Mouse (Mus musculus) lung, embryonic 16.5 days (tissue): ENCODE data around the gene Creb5. TPM values are rescaled to one million over a fixed set of nuclear protein-coding genes. Genes with fewer than 3 reads are reported as not detected.

Experiments
- ATAC-seq: fragments of 200-750 bp; cut with Nextera tagmentation; 2 replicates; pipeline ENCODE4 v1.8.0; 2017; ENCODE audit warnings: low read depth, mild to moderate bottlenecking, moderate library complexity
- H3K27ac ChIP-seq: fragments of 300-500 bp; sonication (generic); 2 replicates; pipeline ENCODE4 v1.5.1; 2014; ENCODE audit warnings: mild to moderate bottlenecking, control low read depth, low read length
- H3K27me3 ChIP-seq: fragments of 300-500 bp; sonication (generic); 2 replicates; pipeline ENCODE4 v1.6.1; 2014; ENCODE audit warnings: low read depth, low read length, mixed read lengths; ENCODE audit not compliant: control insufficient read depth, insufficient read depth
- H3K36me3 ChIP-seq: fragments of 300-500 bp; sonication (generic); 2 replicates; pipeline ENCODE4 v1.6.1; 2014; ENCODE audit warnings: low read length; ENCODE audit not compliant: control insufficient read depth, insufficient read depth
- H3K4me1 ChIP-seq: fragments of 300-500 bp; sonication (generic); replicated peaks from 2 replicates; pipeline ENCODE4 v1.6.1; 2014; ENCODE audit warnings: low read length, mixed read lengths; ENCODE audit not compliant: control insufficient read depth, insufficient read depth
- H3K4me2 ChIP-seq: fragments of 300-500 bp; sonication (generic); 2 replicates; pipeline ENCODE4 v1.6.1; 2014; ENCODE audit warnings: low read depth, low read length, control low read depth
- H3K4me3 ChIP-seq: fragments of 300-500 bp; sonication (generic); 2 replicates; pipeline ENCODE4 v1.5.1; 2014; ENCODE audit warnings: mild to moderate bottlenecking, low read length, control low read depth
- H3K9ac ChIP-seq: fragments of 300-500 bp; sonication (generic); 2 replicates; pipeline ENCODE4 v1.6.1; 2014; ENCODE audit warnings: low read length, control low read depth
- H3K9me3 ChIP-seq: fragments of 300-500 bp; sonication (generic); 2 replicates; pipeline ENCODE4 v1.6.1; 2016; ENCODE audit warnings: low read length; ENCODE audit not compliant: control insufficient read depth
- WGBS: fragments of 180-500 bp; shearing (Covaris S2); extraction: QIAGEN DNeasy Blood & Tissue Kit; methylation state at CpG from one replicate; pipeline ENCODE4 v1.1.7; 2014; 5-methylcytosine and 5-hydroxymethylcytosine counted together
- polyA plus RNA-seq: library from polyadenylated mRNA; unstranded; fragments of >200 nt; fragmentation: Nextera tagmentation; extraction: Ambion mirVana; gene quantifications from 2 replicates; pipeline ENCODE4 v1.2.1, GENCODE M21; 2015

The Creb5 gene
- polyA plus RNA-seq, 1 experiment from 2014 or later: 5.8 TPM

DNA sequence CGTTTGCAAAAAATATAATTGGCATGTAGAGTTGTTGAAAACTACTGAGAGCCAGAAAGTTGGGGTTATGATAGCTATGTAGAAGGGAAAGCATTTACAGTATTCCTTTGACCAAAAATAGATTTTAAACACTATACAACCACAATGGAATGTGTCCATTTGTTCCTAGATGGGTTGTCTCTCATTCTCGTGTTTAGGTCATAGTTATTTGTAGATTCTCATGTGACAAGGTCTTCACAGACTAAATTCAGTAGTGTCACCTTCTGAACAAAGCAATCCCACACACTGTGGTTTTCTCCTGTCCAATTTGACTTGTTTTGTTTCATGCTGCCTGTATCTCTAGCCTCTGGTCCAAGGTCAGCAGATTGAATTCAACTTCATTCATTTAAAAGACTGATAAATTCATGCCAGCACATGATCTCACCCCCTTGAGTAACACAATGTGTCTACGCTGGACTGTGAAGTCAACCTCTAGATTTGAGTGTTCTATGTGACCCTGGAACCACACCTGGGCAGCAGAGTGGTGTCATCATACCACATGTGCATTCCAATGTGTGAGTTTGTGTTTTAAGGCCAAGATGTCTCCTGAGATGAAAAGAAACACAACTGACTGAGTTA, 220.0 kb downstream of the Creb5 start:
- Histone ChIP-seq H3K9ac (no peak overlapping the region), H3K27ac (no peak overlapping the region), H3K4me1 (no peaks in the 10 kb centered on the region), H3K36me3 (no peaks in the 10 kb centered on the region), H3K4me2 (no peak overlapping the region), H3K4me3 (no peak overlapping the region), H3K9me3 (no peaks in the 10 kb centered on the region), H3K27me3 (no peaks in the 10 kb centered on the region)
- 66% methylated on average over 3 of the region's 3 CpGs for WGBS
- no peak for ATAC-seq

DNA sequence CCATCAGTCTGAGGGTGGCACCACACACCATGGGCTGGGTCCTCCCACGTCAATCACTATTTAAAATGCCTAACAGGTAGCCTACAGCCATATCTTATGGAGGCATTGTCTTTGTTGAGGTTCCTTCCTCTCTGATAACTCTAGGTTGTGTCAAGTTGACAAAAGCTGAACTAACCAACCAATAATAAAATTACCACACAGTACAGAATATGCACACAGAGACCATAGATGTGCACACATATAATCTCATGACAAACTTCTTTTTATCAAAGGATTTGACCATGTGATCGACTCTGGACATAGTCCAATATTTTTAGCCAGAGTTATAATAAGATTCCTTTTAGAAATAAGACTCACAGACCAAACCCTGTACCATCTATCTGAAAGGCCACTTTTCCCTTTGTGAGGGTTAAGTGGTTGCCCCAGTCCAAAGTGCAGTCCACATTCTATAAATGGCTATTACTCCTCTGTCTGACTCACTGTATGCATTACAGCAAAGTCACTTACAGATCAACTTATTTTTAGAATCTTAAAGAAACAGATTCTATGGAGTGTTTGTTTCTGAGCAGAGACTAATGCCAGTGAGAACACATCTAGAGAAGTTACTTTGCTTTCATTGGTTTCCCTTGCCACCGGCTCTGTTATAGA, 221.9 kb downstream of the Creb5 start:
- no peak overlapping the region for H3K27ac ChIP-seq
- no peak overlapping the region for H3K4me3 ChIP-seq
- no peak for ATAC-seq
- H3K36me3 ChIP-seq: no peaks in the 10 kb centered on the region
- no peak overlapping the region for H3K9ac ChIP-seq
- no peak overlapping the region for H3K4me2 ChIP-seq
- H3K9me3 ChIP-seq: no peaks in the 10 kb centered on the region
- H3K4me1 ChIP-seq: no peaks in the 10 kb centered on the region
- H3K27me3 ChIP-seq: no peaks in the 10 kb centered on the region
- WGBS: 79% methylated on average over 3 of the region's 3 CpGs

DNA sequence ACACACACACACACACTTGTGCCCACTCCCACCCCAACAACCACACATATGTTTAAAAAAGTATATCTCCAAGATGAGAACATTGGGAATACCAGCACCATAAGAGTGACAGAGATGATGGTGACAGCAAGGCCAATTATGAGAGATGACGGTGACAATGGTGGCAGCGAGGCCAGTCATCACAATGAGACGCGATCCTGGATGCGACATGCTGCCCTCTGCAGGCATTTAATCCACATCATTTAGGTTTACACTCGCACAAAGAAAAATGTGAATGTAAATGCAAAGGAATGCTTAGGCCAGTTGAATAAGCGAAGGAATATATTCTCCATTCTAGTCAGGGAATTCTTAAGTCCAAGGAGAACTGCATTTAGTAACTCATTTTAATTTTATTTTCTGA, 222.9 kb downstream of the Creb5 start:
- Histone ChIP-seq H3K4me1 (no peaks in the 10 kb centered on the region), H3K4me3 (no peak overlapping the region), H3K27ac (no peak overlapping the region), H3K27me3 (no peaks in the 10 kb centered on the region), H3K9ac (no peak overlapping the region), H3K4me2 (no peak overlapping the region), H3K36me3 (no peaks in the 10 kb centered on the region), H3K9me3 (no peaks in the 10 kb centered on the region)
- ATAC-seq: no peak
- WGBS: 61% methylated on average over 7 of the region's 7 CpGs

DNA sequence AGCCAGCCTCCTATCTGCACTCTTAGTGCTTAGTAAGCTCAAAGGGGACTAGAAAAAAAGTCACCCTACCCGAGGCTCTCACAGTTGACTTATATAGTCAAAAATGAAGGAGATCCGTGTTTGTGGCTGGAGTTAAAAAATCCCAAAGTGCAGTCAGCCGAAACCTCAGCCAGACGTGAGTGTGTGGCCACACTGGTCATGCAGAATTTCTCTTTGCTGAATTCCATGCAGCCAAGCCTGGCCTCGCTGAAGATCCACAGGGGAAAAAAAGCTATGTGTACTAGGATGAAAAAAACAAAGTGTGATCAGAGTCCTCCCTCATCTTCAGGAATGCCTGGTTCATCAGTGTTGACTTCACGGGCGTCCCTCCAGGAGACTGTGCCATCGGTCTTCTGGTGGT, 225.2 kb downstream of the Creb5 start:
- no peaks in the 10 kb centered on the region for H3K27me3 ChIP-seq
- no peaks in the 10 kb centered on the region for H3K4me1 ChIP-seq
- no peaks in the 10 kb centered on the region for H3K9me3 ChIP-seq
- no peak for ATAC-seq
- WGBS: 76% methylated on average over 8 of the region's 8 CpGs
- H3K27ac ChIP-seq: no peak overlapping the region
- H3K36me3 ChIP-seq: no peaks in the 10 kb centered on the region
- H3K9ac ChIP-seq: no peak overlapping the region
- no peak overlapping the region for H3K4me2 ChIP-seq
- H3K4me3 ChIP-seq: no peak overlapping the region

DNA sequence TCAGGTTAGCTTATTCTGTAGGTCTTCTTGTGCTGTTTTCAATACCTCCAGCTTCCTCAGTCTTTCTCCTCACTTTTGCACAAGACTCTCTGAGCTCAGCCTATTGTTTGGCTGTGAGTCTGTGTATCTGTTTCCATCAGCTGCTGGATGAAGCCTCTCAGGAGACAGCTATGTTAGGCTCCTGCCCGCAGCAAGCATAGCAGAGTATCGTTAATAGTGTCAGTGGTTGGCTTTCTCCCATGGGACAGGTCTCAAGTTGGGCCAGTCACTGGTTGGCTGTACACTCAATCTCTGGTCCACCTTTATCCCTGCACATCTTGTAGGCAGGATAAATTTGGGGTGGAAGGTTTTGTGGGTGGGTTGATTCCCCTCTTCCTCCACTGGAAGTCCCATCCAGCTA, 226.3 kb downstream of the Creb5 start:
- Histone ChIP-seq H3K9me3 (no peaks in the 10 kb centered on the region), H3K27me3 (no peaks in the 10 kb centered on the region), H3K36me3 (no peaks in the 10 kb centered on the region), H3K4me3 (no peak overlapping the region), H3K27ac (no peak overlapping the region), H3K9ac (no peak overlapping the region), H3K4me1 (no peaks in the 10 kb centered on the region), H3K4me2 (no peak overlapping the region)
- WGBS: 96% methylated on average over 2 of the region's 2 CpGs
- no peak for ATAC-seq

DNA sequence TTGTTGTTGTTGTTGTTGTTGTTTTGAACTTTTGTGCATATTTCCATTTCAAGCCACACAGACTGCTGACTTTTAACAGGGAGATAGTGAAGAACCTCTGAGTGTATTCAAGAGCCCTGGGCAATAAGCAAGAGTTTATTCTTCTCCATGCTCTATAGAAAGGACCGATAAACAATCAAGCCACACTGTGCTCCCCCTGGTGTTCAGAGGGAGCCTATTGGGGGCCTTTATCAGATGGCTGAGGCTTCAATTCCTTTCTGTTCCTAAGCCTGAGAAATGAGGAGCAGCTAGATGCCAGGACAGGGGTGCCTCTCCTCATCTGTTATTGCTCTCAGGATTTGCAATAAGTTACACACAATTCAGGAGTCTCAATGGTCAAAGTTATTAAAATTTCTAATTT, 227.8 kb downstream of the Creb5 start:
- Histone ChIP-seq H3K9ac (no peak overlapping the region), H3K4me1 (no peaks in the 10 kb centered on the region), H3K4me3 (no peak overlapping the region), H3K27ac (no peak overlapping the region), H3K4me2 (no peak overlapping the region), H3K36me3 (no peaks in the 10 kb centered on the region), H3K9me3 (no peaks in the 10 kb centered on the region), H3K27me3 (no peaks in the 10 kb centered on the region)
- no peak for ATAC-seq
- WGBS: 24% methylated on average over 1 of the region's 1 CpGs

DNA sequence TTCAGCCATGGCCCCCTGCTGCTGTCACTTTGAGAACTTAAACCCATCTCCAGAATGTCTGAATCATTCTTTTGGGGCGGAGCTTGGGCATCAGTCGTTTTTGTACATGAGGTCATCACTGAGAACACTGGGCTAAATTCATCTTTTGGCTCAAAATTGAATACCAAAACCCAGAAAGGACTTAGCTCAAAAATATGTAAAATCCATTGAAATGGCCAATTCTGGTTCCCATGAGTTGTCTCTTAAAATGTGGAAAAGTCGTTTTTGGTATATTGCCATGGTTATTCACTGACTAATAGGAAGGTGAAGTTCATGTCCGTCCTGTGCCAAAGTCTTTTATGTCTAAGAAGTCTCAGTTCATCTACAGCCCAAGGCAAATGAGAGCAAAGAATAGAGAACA, 228.5 kb downstream of the Creb5 start:
- H3K9me3 ChIP-seq: no peaks in the 10 kb centered on the region
- WGBS: 78% methylated on average over 4 of the region's 4 CpGs
- no peak overlapping the region for H3K4me2 ChIP-seq
- ATAC-seq: no peak
- no peaks in the 10 kb centered on the region for H3K36me3 ChIP-seq
- H3K4me1 ChIP-seq: no peaks in the 10 kb centered on the region
- no peaks in the 10 kb centered on the region for H3K27me3 ChIP-seq
- no peak overlapping the region for H3K27ac ChIP-seq
- H3K4me3 ChIP-seq: no peak overlapping the region
- no peak overlapping the region for H3K9ac ChIP-seq

DNA sequence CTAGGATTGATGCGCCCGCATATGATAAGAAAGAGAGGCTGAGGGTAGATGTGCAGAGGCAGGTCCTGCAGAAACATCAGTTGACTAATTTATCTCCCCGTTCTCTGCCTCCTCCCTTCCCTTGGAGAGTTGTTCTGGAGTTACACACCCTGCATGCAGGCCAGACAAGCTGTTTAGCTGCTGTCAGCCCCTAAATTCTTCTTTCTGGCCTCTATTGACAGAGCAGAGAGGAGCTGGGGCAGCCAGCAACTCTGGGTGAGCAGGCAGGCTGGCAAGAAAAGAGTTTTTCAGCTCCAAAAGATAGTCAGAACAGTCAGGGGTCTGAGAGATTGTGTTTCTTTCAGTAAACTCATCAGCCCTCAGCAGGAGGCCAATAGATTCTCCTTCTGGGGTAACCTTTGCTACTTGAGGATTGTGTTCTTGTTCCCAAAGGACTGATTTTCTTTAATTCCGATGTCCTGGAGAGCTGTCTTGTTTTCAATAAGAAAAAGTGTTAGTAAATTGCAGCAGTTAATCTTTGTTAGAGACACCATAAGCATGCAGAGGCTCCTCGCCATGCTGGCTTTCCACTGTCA, 230.4 kb downstream of the Creb5 start:
- Histone ChIP-seq H3K27ac (no peak overlapping the region), H3K4me1 (no peaks in the 10 kb centered on the region), H3K4me3 (no peak overlapping the region), H3K36me3 (no peaks in the 10 kb centered on the region), H3K9ac (no peak overlapping the region), H3K9me3 (no peaks in the 10 kb centered on the region), H3K4me2 (no peak overlapping the region), H3K27me3 (no peaks in the 10 kb centered on the region)
- ATAC-seq: no peak
- WGBS: 56% methylated on average over 5 of the region's 5 CpGs

DNA sequence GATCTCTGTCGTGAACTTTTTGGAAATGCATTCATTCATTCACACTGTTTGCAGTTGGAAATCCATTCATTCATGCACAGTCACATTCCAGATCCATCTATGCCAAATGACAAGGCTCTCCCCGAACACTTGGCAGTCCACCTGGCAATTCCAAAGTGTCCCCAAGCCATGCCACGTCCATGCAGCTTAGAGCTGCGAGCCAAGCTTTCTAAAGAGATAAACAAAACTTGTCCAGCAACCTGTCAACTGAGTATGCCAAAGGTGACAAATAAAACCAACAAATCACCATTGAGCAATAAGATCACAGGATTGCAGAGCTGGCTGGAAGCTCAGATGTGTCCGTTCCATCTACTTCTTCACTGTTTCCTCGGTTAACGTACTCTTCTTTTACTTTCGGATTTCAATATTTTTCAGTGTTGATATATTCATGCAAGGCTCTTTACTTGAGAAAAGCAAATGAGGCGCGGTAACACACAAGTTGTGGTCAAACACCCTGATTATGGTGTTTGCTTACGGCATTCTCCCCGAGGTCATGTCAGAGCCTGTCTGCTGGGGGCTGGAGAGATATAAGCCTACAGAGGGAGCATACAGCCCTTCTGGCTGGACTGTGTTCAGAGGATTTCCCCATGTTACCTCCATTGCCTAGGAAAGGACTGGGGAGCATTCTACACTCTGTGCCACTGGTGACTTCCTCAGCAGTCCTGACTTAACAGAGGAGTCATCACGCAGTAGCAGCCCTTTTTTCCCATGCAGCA, 236.8 kb downstream of the Creb5 start:
- H3K27me3 ChIP-seq: no peaks in the 10 kb centered on the region
- H3K4me3 ChIP-seq: no peak overlapping the region
- H3K9me3 ChIP-seq: peaks cover 2% of the 10 kb centered on the region; the same call in 1 of the 2 replicates
- no peaks in the 10 kb centered on the region for H3K4me1 ChIP-seq
- no peak for ATAC-seq
- H3K36me3 ChIP-seq: no peaks in the 10 kb centered on the region
- WGBS: 77% methylated on average over 13 of the region's 13 CpGs
- H3K4me2 ChIP-seq: no peak overlapping the region
- H3K27ac ChIP-seq: no peak overlapping the region
- no peak overlapping the region for H3K9ac ChIP-seq
